Mouse (Mus musculus) heart, embryonic 13.5 days (tissue): ENCODE measurements at regions not wholly inside any gene's neighbourhood (a gene's known extent, or its start where the extent isn't known, plus 50 kb on each side); places are given as distances from the start of the nearest gene placed in this dataset.

Experiments used
- ATAC-seq: fragments of 200-750 bp; cut with Nextera tagmentation; 2 replicates; pipeline ENCODE4 v1.8.0; 2017; ENCODE audit warnings: moderate TSS enrichment; ENCODE audit not compliant: insufficient number of reproducible peaks, low FRiP score, low TSS enrichment; ENCODE audit errors: extremely low read depth
- H3K27ac ChIP-seq: fragments of 300-500 bp; sonication (generic); replicated peaks from 2 replicates; pipeline ENCODE4 v1.5.1; 2015; ENCODE audit warnings: moderate library complexity, mild to moderate bottlenecking, inconsistent platforms
- H3K27me3 ChIP-seq: fragments of 300-500 bp; sonication (generic); replicated peaks from 2 replicates; pipeline ENCODE4 v1.6.1; 2015; ENCODE audit warnings: mild to moderate bottlenecking, inconsistent platforms
- H3K36me3 ChIP-seq: fragments of 300-500 bp; sonication (generic); 2 replicates; pipeline ENCODE4 v1.6.1; 2015; ENCODE audit warnings: mild to moderate bottlenecking, inconsistent platforms
- H3K4me1 ChIP-seq: fragments of 300-500 bp; sonication (generic); 2 replicates; pipeline ENCODE4 v1.6.1; 2015; ENCODE audit warnings: inconsistent platforms
- H3K4me2 ChIP-seq: fragments of 300-500 bp; sonication (generic); 2 replicates; pipeline ENCODE4 v1.6.1; 2015; ENCODE audit warnings: inconsistent platforms, mild to moderate bottlenecking, moderate library complexity
- H3K4me3 ChIP-seq: fragments of 300-500 bp; sonication (generic); 2 replicates; pipeline ENCODE4 v1.5.1; 2015; ENCODE audit warnings: moderate library complexity, mild to moderate bottlenecking, inconsistent platforms
- H3K9ac ChIP-seq: fragments of 300-500 bp; sonication (generic); 2 replicates; pipeline ENCODE4 v1.6.1; 2015; ENCODE audit warnings: inconsistent platforms, mild to moderate bottlenecking, moderate library complexity
- H3K9me3 ChIP-seq: fragments of 300-500 bp; sonication (generic); 2 replicates; pipeline ENCODE4 v1.6.1; 2016; ENCODE audit warnings: inconsistent platforms
- WGBS: fragments of 180-500 bp; shearing (Covaris S2); methylation state at CpG from one replicate; pipeline ENCODE4 v1.1.7; 2015; ENCODE audit warnings: mixed read lengths; 5-methylcytosine and 5-hydroxymethylcytosine counted together

DNA sequence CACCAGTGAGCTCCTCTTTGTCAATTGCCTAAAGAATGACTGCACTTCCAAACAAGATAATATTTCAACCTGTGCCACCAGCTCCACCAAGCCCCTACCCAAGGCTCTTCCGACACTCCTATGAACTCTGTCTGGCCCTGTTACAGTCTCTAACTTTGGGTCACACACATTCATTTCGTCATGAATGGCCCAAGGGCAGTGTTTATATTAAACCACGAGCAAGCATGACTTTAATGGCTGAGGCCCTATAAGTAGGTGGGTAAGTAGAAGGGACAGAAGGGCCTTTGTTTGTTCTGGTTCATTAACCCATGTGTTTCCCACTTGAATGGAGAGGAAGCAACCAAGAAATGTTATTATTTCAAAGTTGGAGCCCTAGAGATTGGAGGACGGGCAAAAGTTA is 714.9 kb upstream of the 3110018I06Rik start:
- Histone ChIP-seq H3K4me2 (no peak overlapping the region), H3K4me3 (no peak overlapping the region), H3K27ac (no peak overlapping the region), H3K36me3 (no peaks in the 10 kb centered on the region), H3K4me1 (no peaks in the 10 kb centered on the region), H3K27me3 (no peaks in the 10 kb centered on the region), H3K9me3 (no peaks in the 10 kb centered on the region), H3K9ac (no peak overlapping the region)
- WGBS: 70% methylated on average over 4 of the region's 4 CpGs
- no peak for ATAC-seq

DNA sequence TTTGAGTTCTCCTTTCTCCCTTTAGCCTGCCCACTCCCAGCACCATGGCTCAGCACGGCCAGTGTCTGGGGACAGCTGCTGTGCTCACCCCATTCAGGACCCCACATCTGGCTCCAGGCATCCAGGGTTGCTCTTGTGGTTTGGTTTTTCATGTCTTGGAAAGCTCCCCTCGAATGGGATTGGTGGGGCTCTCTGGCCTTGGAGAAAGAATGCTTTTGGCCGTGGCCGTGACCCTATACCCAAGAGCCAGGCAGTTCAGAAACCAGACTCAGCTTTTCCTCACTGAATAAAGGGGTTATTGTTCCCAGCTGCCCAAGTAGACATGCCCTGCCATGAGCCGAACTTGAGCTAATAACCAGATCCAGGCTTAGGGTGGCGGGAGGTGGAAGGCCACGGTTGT is 691.8 kb upstream of the 3110018I06Rik start:
- H3K9ac ChIP-seq: no peak overlapping the region
- H3K4me3 ChIP-seq: no peak overlapping the region
- H3K4me1 ChIP-seq: no peaks in the 10 kb centered on the region
- no peak overlapping the region for H3K27ac ChIP-seq
- WGBS: 80% methylated on average over 7 of the region's 7 CpGs
- H3K27me3 ChIP-seq: no peaks in the 10 kb centered on the region
- H3K9me3 ChIP-seq: no peaks in the 10 kb centered on the region
- no peak for ATAC-seq
- no peak overlapping the region for H3K4me2 ChIP-seq
- no peaks in the 10 kb centered on the region for H3K36me3 ChIP-seq

DNA sequence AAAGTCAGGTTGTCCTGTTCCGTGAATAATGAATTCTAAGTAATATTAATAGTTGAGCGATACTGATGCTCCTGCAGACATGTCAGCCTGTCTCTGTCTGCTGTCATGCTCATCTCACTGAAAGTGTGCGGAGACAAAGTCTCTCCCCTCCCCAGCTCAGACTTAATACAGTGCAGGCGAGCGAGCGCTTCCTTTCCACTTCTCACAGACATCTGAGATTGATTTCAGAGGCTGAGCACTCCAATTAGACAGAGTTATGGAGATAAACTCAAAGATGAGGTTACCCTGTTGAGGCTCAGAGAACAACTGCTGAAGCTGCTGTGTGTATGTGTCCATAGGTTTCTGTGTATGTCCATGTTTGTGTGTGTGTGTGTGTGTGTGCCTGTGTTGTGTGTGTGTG is 668.7 kb upstream of the 3110018I06Rik start:
- ATAC-seq: no peak
- no peak overlapping the region for H3K4me3 ChIP-seq
- H3K4me1 ChIP-seq: no peaks in the 10 kb centered on the region
- H3K36me3 ChIP-seq: no peaks in the 10 kb centered on the region
- no peaks in the 10 kb centered on the region for H3K9me3 ChIP-seq
- H3K4me2 ChIP-seq: no peak overlapping the region
- no peaks in the 10 kb centered on the region for H3K27me3 ChIP-seq
- WGBS: 72% methylated on average over 6 of the region's 6 CpGs
- H3K9ac ChIP-seq: no peak overlapping the region
- H3K27ac ChIP-seq: no peak overlapping the region

DNA sequence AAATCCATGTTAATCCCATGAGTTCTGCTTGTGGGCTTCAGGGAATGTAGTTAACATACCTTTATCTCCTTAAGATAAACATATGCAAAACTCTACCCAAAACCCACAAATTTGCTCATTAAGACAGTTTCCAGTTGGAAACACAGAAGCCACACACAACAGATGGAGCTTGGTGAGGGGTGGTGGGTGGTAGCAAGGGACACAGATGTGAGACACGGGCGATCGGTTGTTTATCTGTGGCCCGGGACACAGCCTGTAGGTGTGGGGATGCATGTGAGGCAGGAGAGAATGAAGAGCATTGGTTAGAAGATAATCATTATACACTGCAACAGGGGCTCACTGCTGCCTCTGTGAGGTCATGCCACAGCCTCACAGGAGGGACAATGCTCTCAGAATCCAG is 666.1 kb upstream of the 3110018I06Rik start:
- no peaks in the 10 kb centered on the region for H3K27me3 ChIP-seq
- 78% methylated on average over 4 of the region's 4 CpGs for WGBS

DNA sequence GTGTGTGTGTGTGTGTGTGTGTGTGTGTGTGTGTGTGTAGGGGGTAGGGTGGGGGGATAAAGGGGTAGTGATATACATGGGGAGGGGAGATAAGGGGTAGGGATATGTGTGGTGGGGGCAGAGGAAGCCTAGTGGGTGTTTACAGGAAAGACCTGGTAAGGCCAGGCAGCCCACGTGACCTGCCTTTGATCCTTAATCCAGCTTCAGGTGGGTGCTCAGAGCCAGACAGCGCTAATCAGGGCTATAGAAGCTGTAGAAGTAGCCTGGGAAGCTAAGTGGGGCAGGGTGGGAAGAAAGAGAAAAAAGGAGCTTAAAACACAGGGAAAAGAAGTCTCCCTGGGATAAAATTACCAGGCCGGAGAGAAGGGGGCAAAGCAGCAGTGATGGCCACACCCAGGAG is 659.9 kb upstream of the 3110018I06Rik start:
- H3K36me3 ChIP-seq: no peaks in the 10 kb centered on the region
- H3K9me3 ChIP-seq: no peaks in the 10 kb centered on the region
- H3K27ac ChIP-seq: no peak overlapping the region
- peaks cover 15% of the 10 kb centered on the region for H3K4me1 ChIP-seq
- 16% methylated on average over 3 of the region's 3 CpGs for WGBS
- H3K4me2 ChIP-seq: no peak overlapping the region
- no peak overlapping the region for H3K9ac ChIP-seq
- H3K4me3 ChIP-seq: no peak overlapping the region
- ATAC-seq: no peak
- peaks cover 8% of the 10 kb centered on the region; the same call in 1 of the 2 replicates for H3K27me3 ChIP-seq

More for the DNA sequence above, 666.1 kb upstream of the 3110018I06Rik start:
- H3K9me3 ChIP-seq: no peaks in the 10 kb centered on the region
- no peak overlapping the region for H3K9ac ChIP-seq
- no peaks in the 10 kb centered on the region for H3K4me1 ChIP-seq
- H3K36me3 ChIP-seq: no peaks in the 10 kb centered on the region
- no peak overlapping the region for H3K4me2 ChIP-seq
- no peak overlapping the region for H3K4me3 ChIP-seq
- no peak overlapping the region for H3K27ac ChIP-seq
- ATAC-seq: no peak

DNA sequence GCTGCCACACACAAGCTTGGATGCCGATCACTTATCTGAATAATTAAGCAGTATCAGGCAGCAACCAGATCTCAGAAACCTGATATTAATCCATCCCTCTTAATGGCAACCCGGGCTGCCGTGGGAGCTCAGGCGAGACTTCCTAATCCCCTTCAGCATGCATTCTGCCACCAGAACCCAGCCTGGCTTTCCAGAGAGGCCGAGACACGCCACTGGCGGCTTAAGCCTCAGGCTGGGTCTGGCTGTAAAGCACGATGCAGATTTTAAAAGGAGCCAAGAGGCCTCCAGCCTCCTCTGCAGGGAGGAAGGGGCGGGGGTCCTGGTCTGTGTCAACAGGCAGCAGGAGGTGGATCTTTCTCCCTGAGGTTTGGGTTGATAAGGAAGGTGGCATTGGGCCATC is 659.1 kb upstream of the 3110018I06Rik start:
- Histone ChIP-seq H3K36me3 (no peaks in the 10 kb centered on the region), H3K27ac (no peak overlapping the region), H3K27me3 (peaks cover 8% of the 10 kb centered on the region; the same call in 1 of the 2 replicates), H3K4me1 (peaks cover 15% of the 10 kb centered on the region), H3K9ac (0 out of 2 replicates have a peak overlapping the region, but pooled peaks have one; percentile 40), H3K9me3 (no peaks in the 10 kb centered on the region), H3K4me3 (no peak overlapping the region), H3K4me2 (0 out of 2 replicates have a peak overlapping the region, but pooled peaks have one; percentile 40)
- ATAC-seq: no peak
- WGBS: 11% methylated on average over 9 of the region's 9 CpGs

DNA sequence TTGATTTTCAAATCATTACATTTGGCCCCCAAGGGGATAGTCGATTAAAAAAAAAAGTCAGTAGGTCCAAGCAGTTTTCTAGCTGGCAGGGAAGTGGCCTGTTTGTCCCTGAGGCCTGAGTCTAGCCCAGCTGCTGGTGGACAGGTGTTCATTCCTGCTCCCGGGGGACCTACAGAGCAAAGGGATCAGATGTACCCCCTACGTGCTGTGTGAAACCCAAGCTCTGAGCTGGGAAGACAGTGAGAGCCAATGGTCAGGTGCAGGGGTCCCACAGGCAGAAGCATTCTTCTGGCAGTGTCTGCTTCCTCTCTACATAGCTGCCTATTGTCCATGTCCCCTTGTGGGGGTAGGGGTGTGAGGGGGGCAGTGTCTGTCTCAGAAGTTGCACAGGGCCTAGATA is 653.2 kb upstream of the 3110018I06Rik start:
- H3K9me3 ChIP-seq: no peaks in the 10 kb centered on the region
- no peak overlapping the region for H3K4me2 ChIP-seq
- no peak overlapping the region for H3K27ac ChIP-seq
- H3K9ac ChIP-seq: no peak overlapping the region
- H3K27me3 ChIP-seq: no peaks in the 10 kb centered on the region
- H3K36me3 ChIP-seq: no peaks in the 10 kb centered on the region
- no peak for ATAC-seq
- H3K4me3 ChIP-seq: no peak overlapping the region
- H3K4me1 ChIP-seq: peaks cover 3% of the 10 kb centered on the region; the same call in 1 of the 2 replicates
- 61% methylated on average over 3 of the region's 3 CpGs for WGBS

DNA sequence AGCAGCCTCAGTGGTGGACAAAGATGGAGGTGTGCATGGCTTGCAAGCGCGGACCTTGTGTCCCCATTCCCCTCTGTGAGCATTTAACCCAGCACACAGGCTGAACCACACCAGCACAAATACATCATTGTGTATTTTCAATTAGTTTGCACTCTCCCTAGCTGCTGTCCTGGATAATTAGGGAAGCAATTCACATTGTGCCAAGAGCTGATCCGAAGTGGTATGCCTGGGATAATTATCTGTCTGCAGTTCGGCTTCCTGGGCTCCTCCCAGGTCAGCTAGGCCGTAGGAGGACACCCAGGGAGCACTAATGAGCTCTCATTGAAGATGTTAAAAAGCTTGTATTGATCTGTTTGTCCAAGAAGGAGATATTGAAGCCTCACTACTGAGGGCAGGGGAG is 648.8 kb upstream of the 3110018I06Rik start:
- ATAC-seq: no peak
- no peak overlapping the region for H3K9ac ChIP-seq
- no peaks in the 10 kb centered on the region for H3K9me3 ChIP-seq
- 60% methylated on average over 5 of the region's 5 CpGs for WGBS
- H3K4me2 ChIP-seq: no peak overlapping the region
- no peak overlapping the region for H3K27ac ChIP-seq
- H3K4me1 ChIP-seq: peaks cover 11% of the 10 kb centered on the region
- no peaks in the 10 kb centered on the region for H3K27me3 ChIP-seq
- H3K36me3 ChIP-seq: no peaks in the 10 kb centered on the region
- H3K4me3 ChIP-seq: no peak overlapping the region

DNA sequence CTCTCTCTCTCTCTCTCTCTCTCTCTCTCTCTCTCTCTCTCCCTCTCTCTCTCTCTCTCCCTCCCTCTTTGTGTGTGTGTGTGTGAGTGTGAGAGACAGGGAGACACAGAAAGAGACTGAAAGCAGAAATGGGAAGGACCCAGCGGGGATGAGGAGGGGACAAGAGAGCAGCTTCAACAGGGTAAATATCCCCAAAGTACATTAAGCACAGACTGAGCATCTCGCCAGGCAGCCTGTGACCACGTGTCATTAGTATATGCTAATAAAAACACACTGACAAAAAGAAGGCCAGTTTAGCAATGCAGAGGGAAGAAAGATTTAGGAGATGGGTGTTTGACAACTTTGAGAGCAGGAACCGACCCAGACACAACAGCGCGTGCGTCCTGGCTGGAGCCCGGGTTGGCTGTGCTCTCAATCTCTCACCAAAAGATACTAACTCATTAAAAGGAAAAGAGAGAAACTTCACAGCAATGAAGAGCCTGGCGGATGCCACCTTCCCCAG is 648.2 kb upstream of the 3110018I06Rik start:
- ATAC-seq: no peak
- 52% methylated on average over 9 of the region's 9 CpGs for WGBS
- no peak overlapping the region for H3K27ac ChIP-seq

DNA sequence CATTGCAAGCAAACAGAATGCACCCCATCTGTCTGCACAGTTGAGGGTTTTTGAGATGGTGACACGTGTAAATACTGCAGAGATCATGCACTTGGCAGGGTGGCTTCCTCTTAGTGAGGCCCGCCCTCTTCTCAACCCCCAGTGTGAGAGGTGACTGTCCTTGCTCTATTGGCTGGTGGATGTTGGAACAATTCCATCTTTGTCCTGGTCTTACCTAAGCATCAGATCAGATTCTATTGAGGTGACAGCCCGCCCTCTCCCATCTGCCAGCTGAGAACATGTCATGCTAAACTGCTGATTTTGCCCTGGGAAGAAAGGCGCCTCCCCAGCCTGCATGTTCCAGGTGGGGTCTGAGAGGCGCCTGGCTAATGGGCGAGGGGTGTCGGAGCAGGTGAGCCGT is 646.4 kb upstream of the 3110018I06Rik start:
- 70% methylated on average over 8 of the region's 8 CpGs for WGBS
- Histone ChIP-seq H3K9me3 (no peaks in the 10 kb centered on the region), H3K4me3 (no peak overlapping the region), H3K27me3 (no peaks in the 10 kb centered on the region), H3K27ac (no peak overlapping the region), H3K4me1 (peaks cover 11% of the 10 kb centered on the region), H3K4me2 (no peak overlapping the region), H3K9ac (no peak overlapping the region), H3K36me3 (no peaks in the 10 kb centered on the region)
- no peak for ATAC-seq

More for the DNA sequence above, 648.2 kb upstream of the 3110018I06Rik start:
- Histone ChIP-seq H3K36me3 (no peaks in the 10 kb centered on the region), H3K4me2 (no peak overlapping the region), H3K9me3 (no peaks in the 10 kb centered on the region), H3K9ac (no peak overlapping the region), H3K27me3 (no peaks in the 10 kb centered on the region), H3K4me1 (peaks cover 11% of the 10 kb centered on the region), H3K4me3 (no peak overlapping the region)

DNA sequence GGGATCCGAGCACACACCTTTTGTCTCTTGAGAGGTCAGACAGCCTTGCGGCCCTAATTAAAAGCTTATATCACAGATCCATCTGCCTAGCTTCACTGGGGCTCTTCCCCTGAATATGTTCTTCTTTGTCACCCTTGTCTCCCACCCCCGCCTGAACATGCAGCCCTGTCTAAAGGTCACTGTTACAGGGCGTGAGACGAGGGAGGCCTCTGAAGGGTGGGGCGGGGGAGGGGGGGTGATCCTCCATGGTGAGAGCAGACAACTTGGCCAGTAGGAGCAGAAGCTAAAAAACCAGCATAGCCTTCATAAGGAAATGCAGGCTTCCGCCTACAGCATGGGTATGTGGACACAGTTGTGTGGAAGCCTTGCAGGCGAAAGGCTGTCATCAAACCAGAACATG is 646.0 kb upstream of the 3110018I06Rik start:
- Histone ChIP-seq H3K27me3 (no peaks in the 10 kb centered on the region), H3K9me3 (no peaks in the 10 kb centered on the region), H3K27ac (no peak overlapping the region), H3K4me3 (no peak overlapping the region), H3K9ac (no peak overlapping the region), H3K4me2 (no peak overlapping the region), H3K4me1 (peaks cover 11% of the 10 kb centered on the region), H3K36me3 (no peaks in the 10 kb centered on the region)
- 45% methylated on average over 8 of the region's 8 CpGs for WGBS
- ATAC-seq: no peak

DNA sequence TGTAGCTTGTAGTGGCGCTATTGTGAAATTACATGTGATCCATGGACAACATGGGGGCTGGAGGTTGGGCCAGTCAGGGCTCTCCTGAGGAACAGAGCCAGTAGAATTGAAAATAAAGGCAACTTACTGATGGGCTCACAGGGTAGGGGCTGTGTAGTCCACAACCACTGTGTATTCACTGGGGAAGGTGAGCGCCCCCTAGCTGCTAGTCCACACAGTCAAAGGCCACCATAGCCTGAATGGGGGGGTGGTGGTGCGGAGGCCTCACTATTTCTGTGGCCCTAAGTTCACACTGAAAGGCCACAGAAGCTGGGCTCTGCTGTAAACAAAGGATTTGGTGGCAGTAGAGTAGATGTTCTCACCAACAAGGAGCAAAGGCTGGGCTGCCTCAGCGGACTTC is 636.8 kb upstream of the 3110018I06Rik start:
- 69% methylated on average over 4 of the region's 4 CpGs for WGBS
- H3K27ac ChIP-seq: no peak overlapping the region
- H3K9me3 ChIP-seq: no peaks in the 10 kb centered on the region
- no peaks in the 10 kb centered on the region for H3K36me3 ChIP-seq
- no peak for ATAC-seq
- peaks cover 13% of the 10 kb centered on the region; the same call in 1 of the 2 replicates for H3K4me1 ChIP-seq
- no peak overlapping the region for H3K4me3 ChIP-seq
- H3K27me3 ChIP-seq: no peaks in the 10 kb centered on the region
- no peak overlapping the region for H3K9ac ChIP-seq
- H3K4me2 ChIP-seq: no peak overlapping the region
